Mouse (Mus musculus): ENCODE data around the gene Tpst2. TPM values are rescaled to one million over a fixed set of nuclear protein-coding genes. Genes with fewer than 3 reads are reported as not detected.

Gene Tpst2
- polyA plus RNA-seq, 1 experiment from 2014 or later = 41.2 TPM

- peaks cover 58% of the 10 kb centered on the region for H3K36me3 ChIP-seq
- 79% methylated on average over 7 of the region's 7 CpGs for WGBS
Observed at GRCm38 (mm10) chr5:112339215-112339614, 62.7 kb downstream of the Tpst2 start.

DNA sequence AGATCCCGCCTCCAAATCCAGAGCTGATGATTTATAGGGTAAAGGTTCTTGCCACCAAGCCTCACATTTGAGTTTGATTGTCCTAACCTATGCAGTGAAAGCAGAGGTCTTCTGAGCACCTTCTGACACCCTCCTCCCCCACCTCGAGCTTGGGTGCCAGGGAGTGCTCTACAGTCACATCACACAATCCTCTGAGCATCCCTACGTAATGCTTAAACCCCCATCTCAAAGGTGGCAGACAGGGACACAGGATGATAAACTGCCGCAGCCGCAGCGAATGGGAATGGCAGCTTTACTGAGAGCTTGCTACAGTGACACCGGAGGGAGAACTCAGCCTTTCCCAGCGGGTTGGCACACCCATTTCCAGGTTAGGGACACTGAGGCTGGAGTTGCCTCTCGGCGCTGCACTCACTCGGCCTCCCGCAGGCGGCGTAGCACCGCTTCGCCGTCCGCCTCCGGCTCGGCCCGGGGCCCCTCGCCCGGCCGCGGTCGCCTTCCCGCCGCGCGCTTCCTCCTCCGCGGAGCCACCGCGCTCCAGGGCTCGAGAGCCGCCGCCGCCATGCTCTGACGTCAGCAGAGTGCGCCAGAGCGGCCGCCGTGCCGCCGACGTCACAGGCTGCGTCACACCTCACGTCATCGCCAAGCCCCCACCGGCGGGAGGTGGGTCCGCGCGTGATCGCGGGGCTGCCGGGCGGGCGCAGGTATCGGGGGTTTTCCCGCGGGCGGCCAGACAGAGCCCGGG lies 66.1 kb downstream of the Tpst2 start, which contains the start of the genes Srrd and Hps4:
Srrd (minus strand) TSS at position 578 of the 742 bp plus-strand sequence.
Hps4 (plus strand) TSS at position 621 of the 742 bp plus-strand sequence.
- Histone ChIP-seq H3K4me3 (peak within 1 kb of the TSS; percentile 97), H3K9me3 (no peaks in the 10 kb centered on the region), H3K4me1 (peaks cover 28% of the 10 kb centered on the region), H3K36me3 (peaks cover 40% of the 10 kb centered on the region), H3K27ac (peak within 1 kb of the TSS; percentile 96), H3K27me3 (ENCODE audit: insufficient read depth, poor library complexity, severe bottlenecking) (no peaks in the 10 kb centered on the region)
- WGBS = 2% methylated on average over 64 of the region's 64 CpGs
- peak; percentile 87 for DNase-seq (ENCODE audit: low spot score)

More at GRCm38 (mm10) chr5:112339215-112339614, 62.7 kb downstream of the Tpst2 start:
- H3K27ac ChIP-seq = no peak overlapping the region
- H3K27me3 ChIP-seq (ENCODE audit: insufficient read depth, poor library complexity, severe bottlenecking) = no peaks in the 10 kb centered on the region
- H3K9me3 ChIP-seq = no peaks in the 10 kb centered on the region
- DNase-seq (ENCODE audit: low spot score) = no peak
- no peak overlapping the region for H3K4me3 ChIP-seq
- H3K4me1 ChIP-seq = peaks cover 15% of the 10 kb centered on the region

- Histone ChIP-seq H3K27ac (peak overlapping the region; percentile 96), H3K27me3 (ENCODE audit: insufficient read depth, poor library complexity, severe bottlenecking) (no peaks in the 10 kb centered on the region), H3K36me3 (peaks cover 40% of the 10 kb centered on the region), H3K9me3 (no peaks in the 10 kb centered on the region), H3K4me1 (peaks cover 28% of the 10 kb centered on the region), H3K4me3 (peak overlapping the region; percentile 97)
- DNase-seq (ENCODE audit: low spot score) = no peak
- 0% methylated on average over 24 of the region's 24 CpGs for WGBS
Observed at GRCm38 (mm10) chr5:112343205-112343595, 66.7 kb downstream of the Tpst2 start.

- no peaks in the 10 kb centered on the region for H3K9me3 ChIP-seq
- no peak overlapping the region for H3K4me3 ChIP-seq
- H3K36me3 ChIP-seq = peaks cover 36% of the 10 kb centered on the region
- H3K27me3 ChIP-seq (ENCODE audit: insufficient read depth, poor library complexity, severe bottlenecking) = no peaks in the 10 kb centered on the region
- WGBS = 77% methylated on average over 6 of the region's 6 CpGs
- peaks cover 28% of the 10 kb centered on the region for H3K4me1 ChIP-seq
- no peak overlapping the region for H3K27ac ChIP-seq
- DNase-seq (ENCODE audit: low spot score) = no peak
Observed at GRCm38 (mm10) chr5:112344092-112344960, 67.8 kb downstream of the Tpst2 start.

DNA sequence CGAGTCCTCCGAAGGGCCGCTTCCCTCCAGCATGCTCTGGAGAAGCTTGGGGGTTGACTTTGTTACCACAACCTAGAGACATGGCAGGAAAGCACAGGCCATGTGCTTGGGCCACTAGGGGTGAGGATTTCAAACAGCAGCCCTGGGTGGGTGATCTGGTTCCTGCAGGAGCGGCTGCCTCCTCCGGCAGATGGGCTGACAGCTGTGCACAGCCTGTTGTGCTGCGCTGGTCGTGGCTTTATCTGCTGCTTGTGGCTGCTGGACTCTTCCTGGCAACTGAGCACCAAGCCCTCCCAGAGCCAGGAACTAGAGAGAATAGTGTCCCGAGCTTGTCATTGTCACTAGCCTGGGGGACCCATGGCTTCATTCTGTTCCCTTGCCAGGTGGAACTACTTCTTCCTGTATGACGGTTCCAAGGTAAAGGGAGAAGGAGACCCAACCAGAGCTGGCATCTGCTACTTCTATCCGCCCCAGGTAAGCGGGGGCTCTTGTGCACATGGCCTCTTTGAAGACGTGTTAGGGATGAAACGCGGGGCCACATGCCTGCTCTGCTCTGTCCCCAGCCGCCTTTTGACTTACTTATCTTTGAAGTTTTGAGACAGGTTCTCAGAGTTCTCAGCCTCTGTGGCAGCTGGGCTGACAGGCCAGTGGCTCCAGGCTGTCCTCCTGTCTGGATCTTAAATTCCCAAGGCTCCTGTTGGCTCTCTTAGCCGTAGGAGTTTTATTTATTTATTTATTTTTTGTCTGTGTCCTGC lies 69.9 kb downstream of the Tpst2 start:
- peaks cover 47% of the 10 kb centered on the region for H3K36me3 ChIP-seq
- H3K9me3 ChIP-seq = no peaks in the 10 kb centered on the region
- H3K27me3 ChIP-seq (ENCODE audit: insufficient read depth, poor library complexity, severe bottlenecking) = no peaks in the 10 kb centered on the region
- WGBS = 83% methylated on average over 16 of the region's 16 CpGs
- DNase-seq (ENCODE audit: low spot score) = no peak
- H3K4me1 ChIP-seq = peaks cover 28% of the 10 kb centered on the region
- no peak overlapping the region for H3K27ac ChIP-seq
- H3K4me3 ChIP-seq = no peak overlapping the region

DNA sequence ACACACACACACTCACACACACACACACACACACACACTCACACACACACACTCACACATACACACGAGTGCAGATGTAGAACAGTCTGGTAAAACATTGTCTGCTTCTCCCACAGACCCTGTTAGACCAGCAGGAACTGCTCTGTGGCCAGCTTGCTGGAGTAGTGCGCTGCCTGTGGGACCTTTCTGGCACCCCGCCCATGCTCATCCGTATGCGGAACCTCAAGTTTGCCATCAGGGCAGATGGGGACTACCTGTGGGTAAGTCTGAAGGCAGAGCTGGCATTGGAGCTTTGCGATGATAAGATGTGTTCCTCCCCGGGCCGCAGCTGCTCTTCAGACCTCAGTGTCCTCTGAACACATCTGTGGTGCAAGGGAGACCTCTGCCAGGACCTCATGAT lies 72.7 kb downstream of the Tpst2 start:
- Histone ChIP-seq H3K27ac (no peak overlapping the region), H3K4me1 (peaks cover 13% of the 10 kb centered on the region), H3K4me3 (no peak overlapping the region), H3K27me3 (ENCODE audit: insufficient read depth, poor library complexity, severe bottlenecking) (peaks cover 1% of the 10 kb centered on the region; the same call in 1 of the 2 replicates), H3K9me3 (no peaks in the 10 kb centered on the region), H3K36me3 (peaks cover 62% of the 10 kb centered on the region)
- DNase-seq (ENCODE audit: low spot score) = no peak
- WGBS = 89% methylated on average over 8 of the region's 8 CpGs

GRCm38 (mm10) chr5:112355493-112355892 lies 79.0 kb downstream of the Tpst2 start:
- H3K27ac ChIP-seq = no peak overlapping the region
- H3K4me1 ChIP-seq = peaks cover 12% of the 10 kb centered on the region
- no peak for DNase-seq (ENCODE audit: low spot score)
- no peaks in the 10 kb centered on the region for H3K9me3 ChIP-seq
- 78% methylated on average over 6 of the region's 6 CpGs for WGBS
- no peak overlapping the region for H3K4me3 ChIP-seq
- peaks cover 49% of the 10 kb centered on the region for H3K27me3 ChIP-seq (ENCODE audit: insufficient read depth, poor library complexity, severe bottlenecking)
- H3K36me3 ChIP-seq = peaks cover 60% of the 10 kb centered on the region

DNA sequence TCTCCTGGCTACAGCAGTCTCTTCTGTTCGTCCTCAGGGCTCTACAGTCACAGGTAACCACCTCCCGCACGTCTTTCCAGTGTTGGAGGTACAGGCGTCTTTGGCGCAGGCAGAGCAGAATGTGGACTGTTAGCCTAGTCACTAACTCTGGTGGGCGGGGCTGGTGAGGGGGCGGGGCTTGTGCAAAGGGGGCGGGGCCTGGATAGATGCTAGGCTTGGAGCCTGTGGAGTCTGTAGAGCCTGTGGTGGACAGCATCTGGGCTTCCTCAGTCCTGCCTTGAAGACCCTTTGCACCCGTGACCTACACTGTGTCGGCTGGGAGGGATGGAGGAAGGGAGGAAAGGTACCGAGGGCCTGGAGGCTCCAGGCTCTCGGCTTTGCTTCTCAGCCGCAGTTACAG lies 79.4 kb downstream of the Tpst2 start, which contains the start of gene Gm6583:
Gm6583 (minus strand) TSS at position 124 of the 400 bp plus-strand sequence.
- no peaks in the 10 kb centered on the region for H3K9me3 ChIP-seq
- peaks cover 56% of the 10 kb centered on the region for H3K36me3 ChIP-seq
- H3K27me3 ChIP-seq (ENCODE audit: insufficient read depth, poor library complexity, severe bottlenecking) = peaks cover 49% of the 10 kb centered on the region
- no peak within 1 kb of the TSS for H3K4me3 ChIP-seq
- H3K4me1 ChIP-seq = peaks cover 12% of the 10 kb centered on the region
- H3K27ac ChIP-seq = no peak within 1 kb of the TSS
- no peak for DNase-seq (ENCODE audit: low spot score)
- WGBS = 61% methylated on average over 13 of the region's 13 CpGs

GRCm38 (mm10) chr5:112356322-112356721 lies 79.8 kb downstream of the Tpst2 start:
- WGBS = 79% methylated on average over 9 of the region's 9 CpGs
- H3K4me1 ChIP-seq = peaks cover 12% of the 10 kb centered on the region
- no peaks in the 10 kb centered on the region for H3K9me3 ChIP-seq
- no peak overlapping the region for H3K4me3 ChIP-seq
- no peak overlapping the region for H3K27ac ChIP-seq
- peaks cover 49% of the 10 kb centered on the region for H3K27me3 ChIP-seq (ENCODE audit: insufficient read depth, poor library complexity, severe bottlenecking)
- peaks cover 52% of the 10 kb centered on the region for H3K36me3 ChIP-seq
- no peak for DNase-seq (ENCODE audit: low spot score)

GRCm38 (mm10) chr5:112359520-112359919 lies 83.0 kb downstream of the Tpst2 start:
- peaks cover 65% of the 10 kb centered on the region for H3K27me3 ChIP-seq (ENCODE audit: insufficient read depth, poor library complexity, severe bottlenecking)
- DNase-seq (ENCODE audit: low spot score) = peak; percentile 85
- peak overlapping the region; percentile 49; the same call in 1 of the 2 replicates for H3K27ac ChIP-seq
- H3K4me1 ChIP-seq = peaks cover 12% of the 10 kb centered on the region
- H3K36me3 ChIP-seq = peaks cover 57% of the 10 kb centered on the region
- no peak overlapping the region for H3K4me3 ChIP-seq
- no peaks in the 10 kb centered on the region for H3K9me3 ChIP-seq
- 53% methylated on average over 4 of the region's 4 CpGs for WGBS

DNA sequence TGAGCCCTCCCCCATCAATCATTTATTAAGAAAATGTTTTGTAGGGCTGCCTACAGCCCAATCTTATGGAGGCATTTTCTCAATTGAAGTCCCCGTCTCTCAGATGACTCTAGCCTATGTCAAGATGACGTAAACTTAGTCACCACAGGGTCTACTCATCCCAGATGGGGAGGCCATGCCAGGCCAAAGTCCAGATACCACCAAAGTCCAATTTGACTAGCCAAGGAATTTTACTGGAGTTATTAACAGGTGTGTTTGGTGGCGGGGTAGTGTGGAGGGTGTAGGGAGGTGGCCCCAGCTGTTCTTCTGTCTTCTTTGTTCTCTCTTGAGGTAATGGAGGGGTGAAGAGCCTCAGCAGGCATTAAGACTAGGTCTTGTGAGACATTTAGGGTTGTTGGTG lies 83.6 kb downstream of the Tpst2 start:
- no peak for DNase-seq (ENCODE audit: low spot score)
- Histone ChIP-seq H3K27ac (peak overlapping the region; percentile 49; the same call in 1 of the 2 replicates), H3K36me3 (peaks cover 57% of the 10 kb centered on the region), H3K4me1 (peaks cover 12% of the 10 kb centered on the region), H3K4me3 (no peak overlapping the region), H3K9me3 (no peaks in the 10 kb centered on the region), H3K27me3 (ENCODE audit: insufficient read depth, poor library complexity, severe bottlenecking) (peaks cover 65% of the 10 kb centered on the region)
- WGBS = 88% methylated on average over 3 of the region's 3 CpGs

DNA sequence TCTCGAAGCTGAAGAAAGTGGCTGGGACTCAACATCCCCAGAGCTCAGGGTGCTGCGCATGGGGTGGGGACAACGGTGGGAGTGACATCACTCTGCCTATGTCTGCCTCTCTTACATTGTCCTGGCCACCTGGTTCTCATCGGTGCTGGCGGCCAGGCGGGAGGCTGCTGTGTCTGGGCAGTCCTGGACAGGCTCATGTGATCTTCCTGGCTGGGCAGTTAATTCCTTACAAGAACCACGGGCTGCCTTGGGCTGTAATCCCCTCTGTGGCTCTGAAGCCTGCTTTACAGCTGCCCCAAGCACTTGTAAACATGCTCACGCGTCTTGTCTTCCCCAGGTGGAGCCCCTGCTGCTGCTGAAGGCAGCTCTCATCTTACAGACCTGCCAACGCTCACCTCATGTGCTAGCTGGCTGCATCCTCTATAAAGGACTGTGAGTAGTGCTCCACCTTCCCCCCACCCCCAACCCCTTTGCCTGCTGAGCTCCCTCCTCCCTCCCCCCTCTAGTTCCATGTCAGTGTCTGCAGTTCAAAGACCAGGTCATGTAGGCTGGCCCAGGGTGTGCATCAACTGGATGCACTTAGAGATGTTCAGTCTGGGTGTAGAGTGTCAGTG lies 87.8 kb downstream of the Tpst2 start:
- WGBS = 71% methylated on average over 10 of the region's 10 CpGs
- Histone ChIP-seq H3K27ac (no peak overlapping the region), H3K4me3 (no peak overlapping the region), H3K9me3 (no peaks in the 10 kb centered on the region), H3K27me3 (ENCODE audit: insufficient read depth, poor library complexity, severe bottlenecking) (peaks cover 43% of the 10 kb centered on the region), H3K36me3 (peaks cover 58% of the 10 kb centered on the region), H3K4me1 (peaks cover 6% of the 10 kb centered on the region; the same call in 1 of the 2 replicates)
- DNase-seq (ENCODE audit: low spot score) = no peak
